11 mouse cellular contexts compared by ENCODE assay signal in genomic region chr3:127913885-127914709, GRCm38 (mm10). TPM values are rescaled to one million over a fixed set of nuclear protein-coding genes. Genes with fewer than 3 reads are reported as not detected.
DNase-seq lines count a peak whose midpoint lies in the region; ATAC-seq and TF ChIP-seq lines count a peak whose summit lies in the region.
"Had no signal": no experiment of that assay in that cellular context is flagged by ENCODE, and none has a peak within 500 bp of the region (broad histone marks: within the 10 kb centered on the region; RNA-seq: fewer than 3 reads in every experiment).

No protein-coding gene starts in this region.

- no peak overlapping the region for H3K27ac ChIP-seq in midbrain, embryonic 16.5 days (ENCODE audit: low read length)
- H3K27ac ChIP-seq in midbrain, embryonic 11.5 days (ENCODE audit: low read depth, low read length) = no peak overlapping the region
- no peak overlapping the region for H3K27ac ChIP-seq in liver, embryonic 14.5 days
- H3K27ac ChIP-seq: midbrain, embryonic 12.5 days had no signal

- ATAC-seq in midbrain, embryonic 16.5 days = no peak
- ATAC-seq in midbrain, embryonic 11.5 days (ENCODE audit: low FRiP score) = no peak
- no peak for ATAC-seq in liver, embryonic 14.5 days (ENCODE audit: insufficient read depth)

- no peak for TF ChIP-seq CTCF in liver, embryonic 14.5 days (IDR thresholded peaks at IDR 0.05; ENCODE audit: low read depth)

- H3K27me3 ChIP-seq in midbrain, embryonic 16.5 days (ENCODE audit: control insufficient read depth, insufficient read depth, low read depth, low read length) = no peaks in the 10 kb centered on the region
- H3K27me3 ChIP-seq in midbrain, embryonic 11.5 days (ENCODE audit: control insufficient read depth, insufficient read depth, low read length) = no peaks in the 10 kb centered on the region
- no peaks in the 10 kb centered on the region; the same call in 1 of the 2 replicates for H3K27me3 ChIP-seq in liver, embryonic 14.5 days (ENCODE audit: control insufficient read depth, insufficient read depth, low read length)
- H3K27me3 ChIP-seq: midbrain, embryonic 12.5 days had no signal

- peak overlapping the region; percentile 27; the same call in 1 of the 2 replicates for H3K4me2 ChIP-seq in midbrain, embryonic 16.5 days (ENCODE audit: low read length)
- H3K4me2 ChIP-seq in midbrain, embryonic 11.5 days = no peak overlapping the region
- H3K4me2 ChIP-seq in liver, embryonic 14.5 days (ENCODE audit: low read depth) = peak overlapping the region; percentile 36
- H3K4me2 ChIP-seq: midbrain, embryonic 12.5 days had no signal

- H3K36me3 ChIP-seq in midbrain, embryonic 16.5 days (ENCODE audit: control insufficient read depth, insufficient read depth, low read length) = no peaks in the 10 kb centered on the region
- no peaks in the 10 kb centered on the region for H3K36me3 ChIP-seq in midbrain, embryonic 11.5 days (ENCODE audit: control insufficient read depth, insufficient read depth, low read length)
- no peaks in the 10 kb centered on the region for H3K36me3 ChIP-seq in liver, embryonic 14.5 days (replicated peaks; ENCODE audit: control insufficient read depth, insufficient read depth, low read depth)
- H3K36me3 ChIP-seq: midbrain, embryonic 12.5 days had no signal

- 0 out of 2 replicates have a peak, but pooled peaks cover 3% of the 10 kb centered on the region for H3K4me1 ChIP-seq in midbrain, embryonic 16.5 days (ENCODE audit: control insufficient read depth, insufficient read depth, low read length)
- no peaks in the 10 kb centered on the region for H3K4me1 ChIP-seq in midbrain, embryonic 11.5 days (ENCODE audit: control insufficient read depth, insufficient read depth, low read length)
- peaks cover 12 to 21% of the 10 kb centered on the region in 2 experiments for H3K4me1 ChIP-seq in liver, embryonic 14.5 days (replicated peaks; ENCODE audit: control insufficient read depth in 2 of 2, insufficient read depth in 2 of 2, low read length in 1 of 2)
- H3K4me1 ChIP-seq: midbrain, embryonic 12.5 days had no signal

- WGBS in midbrain, embryonic 16.5 days = 46% methylated on average over 16 of the region's 16 CpGs
- WGBS in midbrain, embryonic 11.5 days = 64% methylated on average over 16 of the region's 16 CpGs
- 39% methylated on average over 16 of the region's 16 CpGs for WGBS in liver, embryonic 14.5 days (ENCODE audit: insufficient replicate concordance)

- no peak overlapping the region for H3K4me3 ChIP-seq in midbrain, embryonic 16.5 days (ENCODE audit: low read depth, low read length)
- H3K4me3 ChIP-seq in midbrain, embryonic 11.5 days (ENCODE audit: low read depth, low read length) = no peak overlapping the region
- H3K4me3 ChIP-seq in liver, embryonic 14.5 days (ENCODE audit: insufficient read depth in 1 of 2, low read depth in 2 of 2, low read length in 2 of 2) = no peak overlapping the region
- H3K4me3 ChIP-seq: midbrain, embryonic 12.5 days had no signal

- no peak for TF ChIP-seq EP300 in liver, embryonic 14.5 days (IDR thresholded peaks at IDR 0.05; ENCODE audit: low read depth)

- H3K9ac ChIP-seq in midbrain, embryonic 16.5 days (ENCODE audit: low read depth, low read length) = no peak overlapping the region
- no peak overlapping the region for H3K9ac ChIP-seq in midbrain, embryonic 11.5 days (ENCODE audit: low read length)
- H3K9ac ChIP-seq in liver, embryonic 14.5 days (replicated peaks) = 0 out of 2 replicates have a peak overlapping the region, but pooled peaks have one; percentile 20
- H3K9ac ChIP-seq: midbrain, embryonic 12.5 days had no signal

- H3K9me3 ChIP-seq in midbrain, embryonic 16.5 days (replicated peaks; ENCODE audit: control insufficient read depth, low read length, poor library complexity, severe bottlenecking) = no peaks in the 10 kb centered on the region
- no peaks in the 10 kb centered on the region; the same call in 1 of the 2 replicates for H3K9me3 ChIP-seq in midbrain, embryonic 11.5 days (ENCODE audit: control insufficient read depth, low read length)
- no peaks in the 10 kb centered on the region for H3K9me3 ChIP-seq in liver, embryonic 14.5 days (ENCODE audit: control insufficient read depth, low read length)
- H3K9me3 ChIP-seq: midbrain, embryonic 12.5 days had no signal

- peak; percentile 7 for DNase-seq in adrenal gland, adult 2 months
- DNase-seq in adrenal gland, postnatal 36 days = no peak
- no peak for DNase-seq in midbrain, embryonic 11.5 days (ENCODE audit: low spot score, missing footprints)
- DNase-seq in liver, embryonic 14.5 days (ENCODE audit: low read depth in 3 of 3, low spot score in 3 of 3) = no peak
- no peak for DNase-seq in urinary bladder, postnatal 4 days (ENCODE audit: low spot score in 2 of 2)
- no peak for DNase-seq in layer of hippocampus, adult 11-12 months (ENCODE audit: low spot score)
- DNase-seq in kidney, adult 11 months = no peak
- DNase-seq: embryo, embryonic 11 days; right cerebral cortex, postnatal 14 days had no signal

RNA-seq across cellular contexts. Expression of gene Fam241a, which starts 18.0 kb away (rescaled TPM):
- total RNA-seq in adrenal gland, adult 2 months (2021) = 1 to 10 TPM; 5.6 TPM
- polyA plus RNA-seq in adrenal gland, adult 2 months (2012; rRNA removed) = 1.7 and 2.1 TPM in 2 replicates
- total RNA-seq in adrenal gland, postnatal 36 days (2021) = 1 to 10 TPM; 5.1 to 5.6 TPM
- 6.8 and 8.5 TPM in 2 replicates for polyA plus RNA-seq in midbrain, embryonic 16.5 days (2015; fragmentation: Nextera tagmentation; extraction: Ambion mirVana)
- polyA plus RNA-seq in midbrain, embryonic 11.5 days (2014; fragmentation: Nextera tagmentation; extraction: Ambion mirVana) = 5.4 and 5.5 TPM in 2 replicates
- 16.9 and 24.2 TPM in 2 replicates for polyA plus RNA-seq in liver, embryonic 14.5 days (2012; rRNA removed)
- polyA plus RNA-seq in liver, embryonic 14.5 days (2014; fragmentation: Nextera tagmentation; extraction: Ambion mirVana) = 51.9 and 56.9 TPM in 2 replicates
